29 mouse cellular contexts compared by ENCODE assay signal in the genomic region with DNA sequence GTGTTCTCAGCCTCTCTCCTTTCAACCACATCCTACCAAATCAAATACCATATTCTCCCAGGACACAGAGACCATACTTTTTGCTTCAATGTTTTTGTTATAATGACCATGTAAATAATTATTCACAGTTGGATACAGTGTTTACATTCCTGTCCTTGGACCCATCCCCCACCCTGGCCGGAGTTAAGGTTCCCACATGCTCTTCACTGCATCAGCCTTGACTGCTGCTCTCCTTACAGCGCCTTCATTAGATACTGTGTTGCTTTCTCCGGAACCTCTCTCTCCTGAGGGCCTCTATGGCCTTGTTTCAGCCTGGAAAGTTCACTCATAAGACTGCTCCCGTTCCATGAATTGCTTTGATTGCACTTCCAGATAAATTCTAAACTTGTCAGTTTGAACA. TPM values are rescaled to one million over a fixed set of nuclear protein-coding genes. Genes with fewer than 3 reads are reported as not detected.
"Had no signal": no experiment of that assay in that cellular context is flagged by ENCODE, and none has a peak within 500 bp of the region (broad histone marks: within the 10 kb centered on the region; RNA-seq: fewer than 3 reads in every experiment).

No protein-coding gene starts in this region.

- H3K27ac ChIP-seq: layer of hippocampus, adult 2 months; limb, embryonic 10.5 days; limb, embryonic 13.5 days; liver, embryonic 12.5 days; liver, embryonic 15.5 days; midbrain, embryonic 10.5 days; neural tube, embryonic 12.5 days; neural tube, embryonic 15.5 days; stomach, embryonic 15.5 days had no signal

- DNase-seq: kidney, adult 18-20 months; kidney, adult 9 months; kidney, postnatal 14 days; kidney, postnatal 4 days; layer of hippocampus, adult 9-11 months; liver; lung, adult 2 months; lung, postnatal 36 days; midbrain, embryonic 14.5 days; right cerebral cortex, adult 18-20 months; right cerebral cortex, postnatal 14 days; right cerebral cortex, postnatal 4 days; thymus, adult 18-20 months; thymus, postnatal 14 days; thymus, postnatal 4 days had no signal

- H3K27me3 ChIP-seq: limb, embryonic 13.5 days; liver, embryonic 12.5 days; liver, embryonic 15.5 days; megakaryocyte, embryonic 14.5 days; neural tube, embryonic 12.5 days; neural tube, embryonic 15.5 days; stomach, embryonic 15.5 days had no signal

- H3K9me3 ChIP-seq: limb, embryonic 10.5 days; limb, embryonic 13.5 days; liver, embryonic 12.5 days; liver, embryonic 15.5 days; megakaryocyte, embryonic 14.5 days; midbrain, embryonic 10.5 days; neural tube, embryonic 12.5 days; neural tube, embryonic 15.5 days; stomach, embryonic 15.5 days had no signal

- ATAC-seq: liver, embryonic 12.5 days had no signal

- H3K4me3 ChIP-seq: layer of hippocampus, adult 2 months; limb, embryonic 10.5 days; limb, embryonic 13.5 days; liver, embryonic 12.5 days; liver, embryonic 15.5 days; megakaryocyte, embryonic 14.5 days; midbrain, embryonic 10.5 days; neural tube, embryonic 12.5 days; neural tube, embryonic 15.5 days; stomach, embryonic 15.5 days had no signal

- H3K4me1 ChIP-seq: limb, embryonic 10.5 days; midbrain, embryonic 10.5 days; neural tube, embryonic 12.5 days; neural tube, embryonic 15.5 days; stomach, embryonic 15.5 days had no signal

- H3K9ac ChIP-seq: limb, embryonic 13.5 days; liver, embryonic 12.5 days; liver, embryonic 15.5 days; neural tube, embryonic 12.5 days; neural tube, embryonic 15.5 days; stomach, embryonic 15.5 days had no signal

- H3K36me3 ChIP-seq: limb, embryonic 10.5 days; limb, embryonic 13.5 days; liver, embryonic 12.5 days; liver, embryonic 15.5 days; midbrain, embryonic 10.5 days; neural tube, embryonic 12.5 days; neural tube, embryonic 15.5 days; stomach, embryonic 15.5 days had no signal

- H3K4me2 ChIP-seq: limb, embryonic 13.5 days; liver, embryonic 12.5 days; liver, embryonic 15.5 days; neural tube, embryonic 12.5 days; neural tube, embryonic 15.5 days; stomach, embryonic 15.5 days had no signal

RNA-seq across cellular contexts. Expression of gene Cxcr1, which starts 18.7 kb away (rescaled TPM):
- total RNA-seq: layer of hippocampus, adult 2 months; layer of hippocampus, postnatal 25 days; left cerebral cortex, adult 18-20 months; left cerebral cortex, postnatal 25 days had no signal
- polyA plus RNA-seq: kidney, embryonic 16.5 days; limb, embryonic 13.5 days; liver, embryonic 12.5 days; liver, embryonic 15.5 days; midbrain, embryonic 10.5 days; midbrain, embryonic 14.5 days; neural tube, embryonic 12.5 days; neural tube, embryonic 15.5 days; stomach, embryonic 15.5 days had no signal

RNA-seq across cellular contexts. Expression of gene Cxcr2, which starts 21.9 kb away (rescaled TPM):
- total RNA-seq: layer of hippocampus, adult 2 months; layer of hippocampus, postnatal 25 days; left cerebral cortex, adult 18-20 months; left cerebral cortex, postnatal 25 days had no signal
- polyA plus RNA-seq: midbrain, embryonic 14.5 days had no signal

RNA-seq across cellular contexts. Expression of gene Rufy4, which starts 50.4 kb away (rescaled TPM):
- total RNA-seq: layer of hippocampus, postnatal 25 days; left cerebral cortex, adult 18-20 months; left cerebral cortex, postnatal 25 days had no signal
- polyA plus RNA-seq: liver, embryonic 15.5 days had no signal
